Mouse (Mus musculus): ENCODE measurements around the gene Smn1. TPM values are rescaled to one million over a fixed set of nuclear protein-coding genes. Genes with fewer than 3 reads are reported as not detected.
"Not testable (repeated sequence)": the region's sequence is repeated elsewhere in the genome, so short reads cannot be mapped to it uniquely, and the experiment has no call there.

Gene Smn1
- polyA plus RNA-seq, 1 experiment from 2014 or later: 57.4 TPM

DNA sequence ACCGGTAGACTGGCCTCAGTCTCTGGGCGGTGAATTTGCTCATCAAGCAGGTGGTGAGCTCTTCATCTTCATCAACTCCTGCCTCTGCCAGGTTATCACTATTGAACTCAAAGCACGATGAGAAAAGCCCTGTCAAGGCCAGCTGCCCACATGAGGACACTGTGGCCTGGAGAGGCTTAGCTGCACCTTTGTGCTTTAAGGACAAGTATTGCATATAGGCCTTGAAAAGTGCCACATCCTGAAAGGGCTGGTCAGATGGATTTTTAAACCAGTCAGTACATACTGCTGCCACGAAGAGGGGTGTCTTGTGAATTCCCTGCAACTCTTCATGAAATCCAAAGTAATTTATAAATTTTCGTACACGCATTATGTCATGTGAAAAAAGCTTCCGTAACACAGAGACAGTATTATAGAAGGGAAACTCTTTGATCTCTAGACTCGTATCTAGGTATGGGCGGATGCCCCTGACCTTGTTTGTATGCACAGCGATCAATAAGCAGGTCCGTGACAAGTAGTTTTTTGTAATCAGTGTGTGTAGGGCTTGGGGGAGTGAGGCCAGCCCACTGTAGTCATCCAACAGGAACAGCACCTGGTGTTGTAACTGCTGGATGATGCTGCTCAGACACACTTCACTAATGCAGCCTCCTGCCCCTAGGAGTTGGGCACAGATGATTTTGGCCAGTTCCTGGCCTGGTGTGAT, 36.7 kb downstream of the Smn1 start:
- not testable (repeated sequence) for H3K4me2 ChIP-seq (replicated peaks); H3K27me3 ChIP-seq (replicated peaks); ATAC-seq (ENCODE audit: low FRiP score, low read depth); H3K4me1 ChIP-seq; H3K9me3 ChIP-seq; H3K27ac ChIP-seq; H3K9ac ChIP-seq; H3K4me3 ChIP-seq; H3K36me3 ChIP-seq
- 88% methylated on average over 11 of the region's 11 CpGs for WGBS

- H3K27me3 ChIP-seq (replicated peaks); H3K4me3 ChIP-seq; ATAC-seq (ENCODE audit: low FRiP score, low read depth); H3K36me3 ChIP-seq; H3K9me3 ChIP-seq; H3K27ac ChIP-seq; H3K9ac ChIP-seq; H3K4me2 ChIP-seq (replicated peaks); H3K4me1 ChIP-seq: not testable (repeated sequence)
These were observed 37.8 kb downstream of the Smn1 start for GRCm38 (mm10) chr13:100162467-100162866.

GRCm38 (mm10) chr13:100166378-100166777, 41.7 kb downstream of the Smn1 start:
- H3K27me3 ChIP-seq (replicated peaks); H3K9ac ChIP-seq; ATAC-seq (ENCODE audit: low FRiP score, low read depth); H3K4me2 ChIP-seq (replicated peaks); H3K36me3 ChIP-seq; H3K4me3 ChIP-seq; H3K9me3 ChIP-seq; H3K4me1 ChIP-seq; H3K27ac ChIP-seq: not testable (repeated sequence)
- WGBS: 68% methylated on average over 2 of the region's 2 CpGs

- H3K4me2 ChIP-seq (replicated peaks); ATAC-seq (ENCODE audit: low FRiP score, low read depth); H3K9me3 ChIP-seq; H3K9ac ChIP-seq; H3K27ac ChIP-seq; H3K27me3 ChIP-seq (replicated peaks); H3K4me1 ChIP-seq; H3K36me3 ChIP-seq; H3K4me3 ChIP-seq: not testable (repeated sequence)
- WGBS: 85% methylated on average over 4 of the region's 5 CpGs
These were observed 49.7 kb downstream of the Smn1 start for GRCm38 (mm10) chr13:100174360-100174759.

DNA sequence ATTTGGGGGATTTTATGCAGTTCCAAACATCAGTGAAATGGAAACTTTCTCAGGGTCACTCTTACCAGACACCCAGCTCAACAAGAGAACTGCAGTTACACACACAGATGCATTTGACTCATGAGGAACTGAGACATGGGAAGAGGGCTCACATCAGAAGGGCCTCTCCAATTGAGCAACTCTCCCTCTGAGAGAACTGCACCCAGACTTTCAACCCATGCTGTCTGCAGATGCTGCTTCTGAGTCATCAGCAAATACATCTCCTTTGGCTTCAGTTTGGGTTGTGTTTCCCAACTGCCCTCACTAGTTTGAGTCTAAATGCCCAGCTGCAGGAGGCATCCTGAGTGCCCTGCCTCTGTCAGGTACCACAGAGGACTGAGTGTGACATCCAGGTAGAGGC, 58.5 kb downstream of the Smn1 start:
- not testable (repeated sequence) for H3K4me2 ChIP-seq (replicated peaks); H3K4me3 ChIP-seq; H3K9ac ChIP-seq; H3K27me3 ChIP-seq (replicated peaks); H3K27ac ChIP-seq; H3K9me3 ChIP-seq; ATAC-seq (ENCODE audit: low FRiP score, low read depth); H3K4me1 ChIP-seq; H3K36me3 ChIP-seq

Other genes with a start within 250 kb of the Smn1 start
- 31.3 and 33.4 TPM in 2 replicates for gene Cartpt, start 223.8 kb upstream of the Smn1 start, polyA plus RNA-seq (2016; fragmentation: Nextera tagmentation; extraction: Ambion mirVana)
- gene Mccc2, start 109.2 kb upstream of the Smn1 start, polyA plus RNA-seq (2016; fragmentation: Nextera tagmentation; extraction: Ambion mirVana): 33.7 and 35.3 TPM in 2 replicates
- gene Bdp1, start 20.8 kb upstream of the Smn1 start, polyA plus RNA-seq (2016; fragmentation: Nextera tagmentation; extraction: Ambion mirVana): 27.8 and 32.8 TPM in 2 replicates
- 357 and 369 TPM in 2 replicates for gene Serf1, start 16.8 kb upstream of the Smn1 start, polyA plus RNA-seq (2016; fragmentation: Nextera tagmentation; extraction: Ambion mirVana)
- 0.23 and 0.36 TPM in 2 replicates for gene Naip2, start 77.2 kb downstream of the Smn1 start, polyA plus RNA-seq (2016; fragmentation: Nextera tagmentation; extraction: Ambion mirVana)
- gene Naip5, start 121.5 kb downstream of the Smn1 start, polyA plus RNA-seq (2016; fragmentation: Nextera tagmentation; extraction: Ambion mirVana): 0.08 and 0.13 TPM in 2 replicates
- gene Naip6, start 192.8 kb downstream of the Smn1 start, polyA plus RNA-seq (2016; fragmentation: Nextera tagmentation; extraction: Ambion mirVana): 0.04 and 0.10 TPM in 2 replicates

All from neural tube, embryonic 12.5 days (tissue).